In genomic region chr3:37349166-37349548, GRCm38 (mm10) we compare ENCODE assay signal across 9 mouse cellular contexts. TPM values are rescaled to one million over a fixed set of nuclear protein-coding genes. Genes with fewer than 3 reads are reported as not detected.
A peak's percentile ranks its signal among the peaks of the same experiment; 100 is the strongest.
DNase-seq lines count a peak whose midpoint lies in the region; ATAC-seq lines count a peak whose summit lies in the region.
"Had no signal": no experiment of that assay in that cellular context is flagged by ENCODE, and none has a peak within 500 bp of the region (broad histone marks: within the 10 kb centered on the region; RNA-seq: fewer than 3 reads in every experiment).

No protein-coding gene starts in this region.

- ATAC-seq in activated CD4-positive, CD25-positive, alpha-beta regulatory T cell, adult 4 months: peak; percentile 53
- no peak for ATAC-seq in erythroblast, adult 5-6 weeks (replicated peaks; ENCODE audit: low FRiP score, poor library complexity, severe bottlenecking)
- ATAC-seq in cerebellum, adult (ENCODE audit: insufficient number of reproducible peaks, low FRiP score, low TSS enrichment): no peak

- intact Hi-C loops in heart, postnatal 10 days (cut with DNase I): loop anchor here (5.0 kb wide), 1 partner anchor 33 kb away; no protein-coding TSS in a partner anchor

- peak; percentile 42 to 56 for DNase-seq in heart, adult 18-20 months
- DNase-seq in heart, postnatal 4 days: no peak
- peak; percentile 23 to 28 for DNase-seq in heart, postnatal 10 days
- peak; percentile 10 for DNase-seq in lung, postnatal 36 days
- DNase-seq in cerebellum, adult 9-11 months: no peak

RNA-seq across cellular contexts. Expression of gene Fgf2, which starts 1.0 kb away (rescaled TPM):
- total RNA-seq in heart, adult 18-20 months (2021): 10 to 100 TPM in 1 of 2 experiments, 1 to 10 TPM in 1; 5.3 to 12.0 TPM
- 1 to 10 TPM; 3.2 to 3.5 TPM for total RNA-seq in heart, postnatal 4 days (2021)
- under 1 TPM; 0.45 to 0.65 TPM for polyA plus RNA-seq in activated CD4-positive, CD25-positive, alpha-beta regulatory T cell, adult 4 months (2017; shearing (Covaris generic))
- 1 to 10 TPM; 3.2 to 3.8 TPM for total RNA-seq in heart, postnatal 10 days (2021)
- not detected in 2 replicates for total RNA-seq in erythroblast, adult 5-6 weeks (2015; ENCODE audit: low replicate concordance)
- total RNA-seq in erythroblast, adult 5-6 weeks (2017; ENCODE audit: low replicate concordance): not detected in 2 replicates
- polyA plus RNA-seq: macrophage had no signal

RNA-seq across cellular contexts. Expression of gene Cetn4, which starts 36.6 kb away (rescaled TPM):
- under 1 TPM; 0.37 to 0.95 TPM for total RNA-seq in heart, adult 18-20 months (2021)
- total RNA-seq in heart, postnatal 4 days (2021): 1 to 10 TPM; 1.6 to 2.0 TPM
- polyA plus RNA-seq in activated CD4-positive, CD25-positive, alpha-beta regulatory T cell, adult 4 months (2017; shearing (Covaris generic)): under 1 TPM; 0.31 to 0.75 TPM
- under 1 TPM; 0.57 to 0.93 TPM for total RNA-seq in heart, postnatal 10 days (2021)
- 1.3 TPM in 1 of 2 replicates, not detected in the other for total RNA-seq in erythroblast, adult 5-6 weeks (2015; ENCODE audit: low replicate concordance)
- total RNA-seq in erythroblast, adult 5-6 weeks (2017; ENCODE audit: low replicate concordance): 0.98 and 3.8 TPM in 2 replicates

RNA-seq across cellular contexts. Expression of gene Bbs12, which starts 36.8 kb away (rescaled TPM):
- total RNA-seq in heart, adult 18-20 months (2021): 1 to 10 TPM in 1 of 2 experiments, under 1 TPM in 1; 0.77 to 1.2 TPM
- total RNA-seq in heart, postnatal 4 days (2021): 1 to 10 TPM; 2.2 to 2.7 TPM
- 1 to 10 TPM; 5.8 to 6.6 TPM for polyA plus RNA-seq in activated CD4-positive, CD25-positive, alpha-beta regulatory T cell, adult 4 months (2017; shearing (Covaris generic))
- total RNA-seq in heart, postnatal 10 days (2021): 1 to 10 TPM; 1.2 to 1.7 TPM
- total RNA-seq in erythroblast, adult 5-6 weeks (2015; ENCODE audit: low replicate concordance): 0.77 TPM in 1 of 2 replicates, not detected in the other
- total RNA-seq in erythroblast, adult 5-6 weeks (2017; ENCODE audit: low replicate concordance): 0.56 and 0.68 TPM in 2 replicates

Comparison
In these comparisons a context has a peak if more than half of its experiments do, and no peak if none do; other contexts are left out.
1. DNase-seq: peak in heart, adult 18-20 months (2 of 2), heart, postnatal 10 days (2 of 2) and lung, postnatal 36 days (single experiment); none in heart, postnatal 4 days (single experiment) and cerebellum, adult 9-11 months (single experiment).
2. RNA of gene Fgf2, which starts 1.0 kb away (total RNA-seq): 5.3 to 12.0 TPM in heart, adult 18-20 months, 3.2 to 3.8 TPM in heart, postnatal 10 days and 3.2 to 3.5 TPM in heart, postnatal 4 days; not detected in erythroblast, adult 5-6 weeks; every median in the first group is over 4 times any median in the second.